Mouse (Mus musculus) small intestine, adult 2 months (tissue): ENCODE data around the gene Tpcn1.

Experiments
- CTCF ChIP-seq: fragments of 200-500 bp; IDR thresholded peaks from 2 replicates; pipeline ENCODE4 v1.5.1; 2012; ENCODE audit warnings: low read depth, mild to moderate bottlenecking, control low read depth, inconsistent platforms, low read length, moderate library complexity, mixed read lengths; ENCODE audit not compliant: insufficient replicate concordance, insufficient read length; ENCODE audit errors: extremely low read depth
- POLR2A ChIP-seq: fragments of 200-500 bp; IDR thresholded peaks from 2 replicates; pipeline ENCODE4 v1.6.1; 2012; ENCODE audit warnings: low read depth, mild to moderate bottlenecking, control low read depth, inconsistent platforms, low read length, moderate library complexity

GRCm38 (mm10) chr5:120582002-120582401 lies 6.5 kb downstream of the Tpcn1 start:
- TF ChIP-seq CTCF, result no peak
- TF ChIP-seq POLR2A, result no peak
